Mouse (Mus musculus) hindbrain, postnatal 0 days (tissue): ENCODE results near the gene Zfp217. TPM values are rescaled to one million over a fixed set of nuclear protein-coding genes. Genes with fewer than 3 reads are reported as not detected.

Experiments
- ATAC-seq: fragments of 200-750 bp; cut with Nextera tagmentation; 2 replicates; pipeline ENCODE4 v1.8.0; 2017; ENCODE audit warnings: mild to moderate bottlenecking, moderate TSS enrichment, moderate library complexity
- DNase-seq: peaks from one replicate; pipeline ENCODE4 v3.0.0-alpha.2; 2015; ENCODE audit warnings: low spot score
- H3K27ac ChIP-seq: fragments of 300-500 bp; sonication (generic); 2 replicates; pipeline ENCODE4 v1.5.1; 2014; ENCODE audit warnings: mild to moderate bottlenecking
- H3K27me3 ChIP-seq: fragments of 300-500 bp; sonication (generic); 2 replicates; pipeline ENCODE4 v1.6.1; 2014; ENCODE audit warnings: low read length, mixed read lengths; ENCODE audit not compliant: insufficient read depth
- H3K36me3 ChIP-seq: fragments of 300-500 bp; sonication (generic); 2 replicates; pipeline ENCODE4 v1.6.1; 2014; ENCODE audit warnings: low read length, mixed read lengths; ENCODE audit not compliant: insufficient read depth
- H3K4me1 ChIP-seq: fragments of 300-500 bp; sonication (generic); 2 replicates; pipeline ENCODE4 v1.6.1; 2014; ENCODE audit warnings: antibody characterized with exemption, low read length, mixed read lengths; ENCODE audit not compliant: insufficient read depth
- H3K4me2 ChIP-seq: fragments of 300-500 bp; sonication (generic); 2 replicates; pipeline ENCODE4 v1.6.1; 2014; ENCODE audit warnings: low read depth, mild to moderate bottlenecking, low read length, moderate library complexity, mixed read lengths
- H3K4me3 ChIP-seq: fragments of 300-500 bp; sonication (generic); 2 replicates; pipeline ENCODE4 v1.5.1; 2014; ENCODE audit warnings: low read length
- H3K9ac ChIP-seq: fragments of 300-500 bp; sonication (generic); replicated peaks from 2 replicates; pipeline ENCODE4 v1.6.1; 2014; ENCODE audit warnings: mild to moderate bottlenecking, low read length, moderate library complexity, mixed read lengths
- H3K9me3 ChIP-seq: fragments of 300-500 bp; sonication (generic); 2 replicates; pipeline ENCODE4 v1.6.1; 2016; ENCODE audit warnings: low read length, mixed read lengths
- CTCF ChIP-seq: IDR thresholded peaks from 2 replicates; pipeline ENCODE4 v1.5.1; 2016; ENCODE audit warnings: antibody characterized with exemption, control low read depth, low read depth
- WGBS: fragments of 180-500 bp; shearing (Covaris S2); extraction: QIAGEN DNeasy Blood & Tissue Kit; methylation state at CpG from one replicate; pipeline ENCODE4 v1.1.7; 2014; 5-methylcytosine and 5-hydroxymethylcytosine counted together
- polyA plus RNA-seq: library from polyadenylated mRNA; unstranded; fragments of >200 nt; fragmentation: Nextera tagmentation; extraction: Ambion mirVana; gene quantifications from 2 replicates; pipeline ENCODE4 v1.2.1, GENCODE M21; 2015
- total RNA-seq: library from RNA; depleted of rRNA; stranded (reverse); fragments of >200 nt; gene quantifications from 2 replicates; pipeline ENCODE4 v1.2.3, GENCODE M21; 2014

The Zfp217 gene
- total and polyA plus RNA-seq, 2 experiments from 2014 or later: 0.61 to 8.5 TPM

- Histone ChIP-seq H3K4me1 (0 out of 2 replicates have a peak, but pooled peaks cover 3% of the 10 kb centered on the region), H3K9me3 (no peaks in the 10 kb centered on the region), H3K36me3 (no peaks in the 10 kb centered on the region), H3K9ac (no peak overlapping the region), H3K27ac (no peak overlapping the region; the same call in 1 of the 2 replicates), H3K4me2 (peak overlapping the region; percentile 67), H3K27me3 (no peaks in the 10 kb centered on the region), H3K4me3 (peak overlapping the region; percentile 77)
- DNase-seq (no peak), ATAC-seq (no peak)
- 7% methylated on average over 10 of the region's 10 CpGs for WGBS
- TF ChIP-seq CTCF: no peak
These were observed 15.9 kb downstream of the Zfp217 start for GRCm38 (mm10) chr2:170131981-170132460.

GRCm38 (mm10) chr2:170130780-170131645 is 16.9 kb downstream of the Zfp217 start:
- Histone ChIP-seq H3K4me3 (peak overlapping the region; percentile 77), H3K27me3 (no peaks in the 10 kb centered on the region), H3K9ac (peak overlapping the region; percentile 72), H3K9me3 (no peaks in the 10 kb centered on the region), H3K4me1 (0 out of 2 replicates have a peak, but pooled peaks cover 3% of the 10 kb centered on the region), H3K27ac (peak overlapping the region; percentile 80), H3K4me2 (peak overlapping the region; percentile 67), H3K36me3 (no peaks in the 10 kb centered on the region)
- ATAC-seq (peak; percentile 94), DNase-seq (peak; percentile 94)
- under 1% methylated on average over 97 of the region's 122 CpGs for WGBS
- TF ChIP-seq CTCF: no peak

- Histone ChIP-seq H3K4me3 (peak overlapping the region; percentile 77), H3K36me3 (no peaks in the 10 kb centered on the region), H3K4me1 (0 out of 2 replicates have a peak, but pooled peaks cover 3% of the 10 kb centered on the region), H3K27me3 (no peaks in the 10 kb centered on the region), H3K9ac (peak overlapping the region; percentile 72), H3K27ac (peak overlapping the region; percentile 80), H3K4me2 (peak overlapping the region; percentile 67), H3K9me3 (no peaks in the 10 kb centered on the region)
- no peak; the same call in 1 of the 2 replicates for ATAC-seq
- peak; percentile 35 for DNase-seq
- WGBS: 1% methylated on average over 47 of the region's 48 CpGs
- TF ChIP-seq CTCF: no peak
These were observed 17.8 kb downstream of the Zfp217 start for GRCm38 (mm10) chr2:170129923-170130779.

- H3K4me3 ChIP-seq: peak overlapping the region; percentile 77; the same call in 1 of the 2 replicates
- ATAC-seq: no peak
- 0 out of 2 replicates have a peak, but pooled peaks cover 3% of the 10 kb centered on the region for H3K4me1 ChIP-seq
- H3K4me2 ChIP-seq: peak overlapping the region; percentile 67
- no peaks in the 10 kb centered on the region for H3K9me3 ChIP-seq
- no peak for TF ChIP-seq CTCF
- 28% methylated on average over 5 of the region's 5 CpGs for WGBS
- H3K36me3 ChIP-seq: no peaks in the 10 kb centered on the region
- DNase-seq: no peak
- H3K9ac ChIP-seq: no peak overlapping the region
- no peaks in the 10 kb centered on the region for H3K27me3 ChIP-seq
- no peak overlapping the region for H3K27ac ChIP-seq
These were observed 18.5 kb downstream of the Zfp217 start for GRCm38 (mm10) chr2:170129248-170129922.

GRCm38 (mm10) chr2:170128461-170129247 is 19.2 kb downstream of the Zfp217 start:
- H3K9ac ChIP-seq: no peak overlapping the region
- DNase-seq (no peak), ATAC-seq (no peak)
- no peaks in the 10 kb centered on the region for H3K27me3 ChIP-seq
- no peaks in the 10 kb centered on the region for H3K9me3 ChIP-seq
- peak overlapping the region; percentile 67 for H3K4me2 ChIP-seq
- 37% methylated on average over 7 of the region's 7 CpGs for WGBS
- TF ChIP-seq CTCF: no peak
- no peaks in the 10 kb centered on the region for H3K36me3 ChIP-seq
- H3K4me3 ChIP-seq: no peak overlapping the region
- H3K27ac ChIP-seq: no peak overlapping the region
- 0 out of 2 replicates have a peak, but pooled peaks cover 3% of the 10 kb centered on the region for H3K4me1 ChIP-seq
